Mouse (Mus musculus) embryonic facial prominence, embryonic 14.5 days (tissue): ENCODE data around the gene Eml2. TPM values are rescaled to one million over a fixed set of nuclear protein-coding genes. Genes with fewer than 3 reads are reported as not detected.

ENCODE experiments used
- ATAC-seq: fragments of 200-750 bp; cut with Nextera tagmentation; 2 replicates; pipeline ENCODE4 v1.8.0; 2017; ENCODE audit warnings: low read depth, moderate number of reproducible peaks, moderate TSS enrichment
- DNase-seq: peaks from one replicate; pipeline ENCODE4 v3.0.0-alpha.2; 2015; ENCODE audit warnings: low spot score
- H3K27ac ChIP-seq: fragments of 300-500 bp; sonication (generic); replicated peaks from 2 replicates; pipeline ENCODE4 v1.5.1; 2014; ENCODE audit warnings: low read depth, mild to moderate bottlenecking, low read length, moderate library complexity
- H3K27me3 ChIP-seq: fragments of 300-500 bp; sonication (generic); replicated peaks from 2 replicates; pipeline ENCODE4 v1.6.1; 2014; ENCODE audit warnings: low read length; ENCODE audit not compliant: control insufficient read depth, insufficient read depth
- H3K36me3 ChIP-seq: fragments of 300-500 bp; sonication (generic); 2 replicates; pipeline ENCODE4 v1.6.1; 2014; ENCODE audit warnings: low read length, mixed read lengths; ENCODE audit not compliant: control insufficient read depth, insufficient read depth
- H3K4me1 ChIP-seq: fragments of 300-500 bp; sonication (generic); 2 replicates; pipeline ENCODE4 v1.6.1; 2014; ENCODE audit warnings: antibody characterized with exemption, low read length; ENCODE audit not compliant: control insufficient read depth, insufficient read depth
- H3K4me2 ChIP-seq: fragments of 300-500 bp; sonication (generic); 2 replicates; pipeline ENCODE4 v1.6.1; 2014; ENCODE audit warnings: low read depth, mild to moderate bottlenecking, low read length, moderate library complexity, mixed read lengths
- H3K4me3 ChIP-seq: fragments of 300-500 bp; sonication (generic); 2 replicates; pipeline ENCODE4 v1.5.1; 2014; ENCODE audit warnings: low read depth, mild to moderate bottlenecking, low read length
- H3K9ac ChIP-seq: fragments of 300-500 bp; sonication (generic); 2 replicates; pipeline ENCODE4 v1.6.1; 2014; ENCODE audit warnings: low read depth, mild to moderate bottlenecking, low read length, moderate library complexity, mixed read lengths
- H3K9me3 ChIP-seq: fragments of 300-500 bp; sonication (generic); 2 replicates; pipeline ENCODE4 v1.6.1; 2016; ENCODE audit warnings: low read length; ENCODE audit not compliant: control insufficient read depth
- WGBS: fragments of 180-500 bp; shearing (Covaris S2); extraction: QIAGEN DNeasy Blood & Tissue Kit; methylation state at CpG from one replicate; pipeline ENCODE4 v1.1.7; 2014; 5-methylcytosine and 5-hydroxymethylcytosine counted together
- polyA plus RNA-seq: library from polyadenylated mRNA; unstranded; fragments of >200 nt; fragmentation: Nextera tagmentation; extraction: Ambion mirVana; gene quantifications from 2 replicates; pipeline ENCODE4 v1.2.1, GENCODE M21; 2014

The Eml2 gene
- polyA plus RNA-seq, 1 experiment from 2014 or later, result 4.2 TPM

GRCm38 (mm10) chr7:19242005-19242404 lies 65.8 kb downstream of the Eml2 start:
- Histone ChIP-seq H3K4me1 (no peaks in the 10 kb centered on the region), H3K4me2 (no peak overlapping the region), H3K36me3 (peaks cover 17% of the 10 kb centered on the region; the same call in 1 of the 2 replicates), H3K27ac (no peak overlapping the region), H3K9ac (no peak overlapping the region), H3K9me3 (no peaks in the 10 kb centered on the region), H3K4me3 (no peak overlapping the region), H3K27me3 (no peaks in the 10 kb centered on the region)
- no peak for ATAC-seq
- no peak for DNase-seq
- WGBS, result 79% methylated on average over 1 of the region's 1 CpGs

GRCm38 (mm10) chr7:19243858-19244257 lies 67.6 kb downstream of the Eml2 start:
- DNase-seq, result no peak
- no peak overlapping the region for H3K9ac ChIP-seq

GRCm38 (mm10) chr7:19245083-19245482 lies 68.9 kb downstream of the Eml2 start:
- Histone ChIP-seq H3K27ac (no peak overlapping the region), H3K27me3 (no peaks in the 10 kb centered on the region), H3K36me3 (peaks cover 17% of the 10 kb centered on the region; the same call in 1 of the 2 replicates), H3K4me2 (no peak overlapping the region), H3K4me3 (no peak overlapping the region), H3K9ac (no peak overlapping the region), H3K9me3 (no peaks in the 10 kb centered on the region), H3K4me1 (no peaks in the 10 kb centered on the region)
- WGBS, result 83% methylated on average over 3 of the region's 3 CpGs
- no peak for DNase-seq
- no peak for ATAC-seq

More at GRCm38 (mm10) chr7:19243858-19244257, 67.6 kb downstream of the Eml2 start:
- no peak overlapping the region for H3K4me3 ChIP-seq
- H3K4me2 ChIP-seq, result no peak overlapping the region
- H3K27me3 ChIP-seq, result no peaks in the 10 kb centered on the region
- H3K4me1 ChIP-seq, result no peaks in the 10 kb centered on the region
- no peaks in the 10 kb centered on the region for H3K9me3 ChIP-seq
- no peak for ATAC-seq
- H3K36me3 ChIP-seq, result peaks cover 17% of the 10 kb centered on the region; the same call in 1 of the 2 replicates
- H3K27ac ChIP-seq, result no peak overlapping the region
- 81% methylated on average over 5 of the region's 5 CpGs for WGBS

- no peak overlapping the region for H3K27ac ChIP-seq
- H3K4me1 ChIP-seq, result no peaks in the 10 kb centered on the region
- no peak for ATAC-seq
Measured at GRCm38 (mm10) chr7:19246855-19247254, 70.6 kb downstream of the Eml2 start.

GRCm38 (mm10) chr7:19247511-19247910 lies 71.3 kb downstream of the Eml2 start:
- no peaks in the 10 kb centered on the region for H3K4me1 ChIP-seq
- no peak overlapping the region for H3K9ac ChIP-seq
- WGBS, result 98% methylated on average over 2 of the region's 2 CpGs

More at GRCm38 (mm10) chr7:19246855-19247254, 70.6 kb downstream of the Eml2 start:
- H3K4me3 ChIP-seq, result no peak overlapping the region
- no peak overlapping the region for H3K9ac ChIP-seq
- no peaks in the 10 kb centered on the region for H3K9me3 ChIP-seq
- no peaks in the 10 kb centered on the region for H3K27me3 ChIP-seq
- 100% methylated on average over 1 of the region's 1 CpGs for WGBS
- no peak for DNase-seq
- H3K36me3 ChIP-seq, result peaks cover 17% of the 10 kb centered on the region; the same call in 1 of the 2 replicates
- no peak overlapping the region for H3K4me2 ChIP-seq

GRCm38 (mm10) chr7:19252078-19252477 lies 75.9 kb downstream of the Eml2 start:
- Histone ChIP-seq H3K4me2 (no peak overlapping the region), H3K27me3 (no peaks in the 10 kb centered on the region), H3K4me3 (no peak overlapping the region), H3K36me3 (peaks cover 16% of the 10 kb centered on the region), H3K9me3 (no peaks in the 10 kb centered on the region), H3K27ac (no peak overlapping the region), H3K4me1 (no peaks in the 10 kb centered on the region), H3K9ac (no peak overlapping the region)
- 83% methylated on average over 4 of the region's 4 CpGs for WGBS
- ATAC-seq (no peak), DNase-seq (no peak)

More at GRCm38 (mm10) chr7:19247511-19247910, 71.3 kb downstream of the Eml2 start:
- Histone ChIP-seq H3K27me3 (no peaks in the 10 kb centered on the region), H3K36me3 (peaks cover 17% of the 10 kb centered on the region; the same call in 1 of the 2 replicates), H3K4me2 (no peak overlapping the region), H3K4me3 (no peak overlapping the region), H3K27ac (no peak overlapping the region), H3K9me3 (no peaks in the 10 kb centered on the region)
- DNase-seq (no peak), ATAC-seq (no peak)

- ATAC-seq (no peak), DNase-seq (no peak)
- H3K27me3 ChIP-seq, result no peaks in the 10 kb centered on the region
- peaks cover 30% of the 10 kb centered on the region for H3K36me3 ChIP-seq
- H3K4me2 ChIP-seq, result no peak overlapping the region
- no peaks in the 10 kb centered on the region for H3K9me3 ChIP-seq
- 55% methylated on average over 5 of the region's 5 CpGs for WGBS
- no peaks in the 10 kb centered on the region for H3K4me1 ChIP-seq
- no peak overlapping the region for H3K9ac ChIP-seq
- no peak overlapping the region for H3K27ac ChIP-seq
- no peak overlapping the region for H3K4me3 ChIP-seq
Measured at GRCm38 (mm10) chr7:19253437-19253836, 77.2 kb downstream of the Eml2 start.

- no peak overlapping the region for H3K9ac ChIP-seq
- H3K9me3 ChIP-seq, result no peaks in the 10 kb centered on the region
- H3K4me1 ChIP-seq, result no peaks in the 10 kb centered on the region
- no peaks in the 10 kb centered on the region for H3K27me3 ChIP-seq
- H3K36me3 ChIP-seq, result peaks cover 49% of the 10 kb centered on the region
- no peak overlapping the region for H3K4me2 ChIP-seq
- 88% methylated on average over 15 of the region's 17 CpGs for WGBS
- DNase-seq, result no peak
- H3K27ac ChIP-seq, result no peak overlapping the region
- H3K4me3 ChIP-seq, result no peak overlapping the region
- ATAC-seq, result no peak
Measured at GRCm38 (mm10) chr7:19255395-19255794, 79.2 kb downstream of the Eml2 start.
